Mouse (Mus musculus): Measurements from ENCODE around the gene Nub1.

The Nub1 gene

DNA sequence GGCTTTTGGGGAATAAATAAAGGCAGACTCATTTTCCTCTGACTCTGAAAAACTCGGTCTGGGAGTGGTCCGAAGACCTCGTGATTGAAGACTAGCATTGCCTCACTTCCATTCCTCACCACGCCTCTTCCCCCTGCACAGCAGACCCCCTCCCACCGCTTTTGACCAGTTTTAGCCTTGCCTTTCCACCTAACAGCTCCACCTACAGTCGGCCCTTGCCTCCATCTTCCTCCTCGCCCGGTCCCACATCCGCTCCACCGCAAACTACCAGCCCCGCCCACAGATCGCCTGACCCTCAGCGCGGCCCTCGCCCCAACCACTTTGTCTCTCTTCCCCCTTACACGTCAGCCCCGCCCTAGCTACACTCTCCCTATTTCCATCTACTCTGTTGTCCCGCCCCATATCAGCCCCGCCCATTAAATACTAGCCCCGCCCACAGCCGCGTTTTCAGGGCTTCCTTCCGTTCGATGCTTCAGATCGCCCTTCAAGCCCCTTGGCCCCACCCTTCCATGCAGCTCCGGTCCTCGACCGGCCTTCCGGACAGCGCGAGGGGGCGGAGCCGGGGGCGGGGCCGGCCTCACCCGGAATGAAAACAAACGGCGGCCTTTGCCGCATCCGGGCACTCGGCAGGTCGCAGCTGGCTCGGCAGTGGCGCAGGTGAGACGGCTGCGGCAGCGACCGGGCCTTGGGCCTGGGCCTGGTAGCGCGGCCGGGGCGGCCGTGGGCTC, at the start of gene Nub1:
Gene Nub1, plus strand, starts transcription at position 167 of the 728 bp plus-strand sequence.
- peak; percentile 99 for DNase-seq (ENCODE audit: low read depth, low spot score)

DNA sequence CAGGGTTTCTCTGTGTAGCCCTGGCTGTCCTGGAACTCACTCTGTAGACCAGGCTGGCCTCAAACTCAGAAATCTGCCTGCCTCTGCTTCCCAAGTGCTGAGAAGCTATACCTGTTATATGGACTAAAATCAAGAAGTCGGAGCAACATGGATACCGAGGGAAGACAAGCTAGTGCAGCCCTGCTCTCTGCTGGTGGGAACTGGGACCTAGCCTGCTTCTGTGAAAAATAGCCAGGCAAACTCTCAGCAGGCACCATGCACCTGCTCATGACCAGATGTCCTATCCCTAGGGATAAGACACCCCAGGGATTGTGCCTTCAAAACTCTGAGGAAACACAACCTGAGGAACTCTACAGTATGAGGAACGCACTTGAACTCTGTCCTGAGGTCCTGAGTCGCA, 48.3 kb upstream of the Nub1 start:
- no peak for DNase-seq (ENCODE audit: low read depth, low spot score)

DNA sequence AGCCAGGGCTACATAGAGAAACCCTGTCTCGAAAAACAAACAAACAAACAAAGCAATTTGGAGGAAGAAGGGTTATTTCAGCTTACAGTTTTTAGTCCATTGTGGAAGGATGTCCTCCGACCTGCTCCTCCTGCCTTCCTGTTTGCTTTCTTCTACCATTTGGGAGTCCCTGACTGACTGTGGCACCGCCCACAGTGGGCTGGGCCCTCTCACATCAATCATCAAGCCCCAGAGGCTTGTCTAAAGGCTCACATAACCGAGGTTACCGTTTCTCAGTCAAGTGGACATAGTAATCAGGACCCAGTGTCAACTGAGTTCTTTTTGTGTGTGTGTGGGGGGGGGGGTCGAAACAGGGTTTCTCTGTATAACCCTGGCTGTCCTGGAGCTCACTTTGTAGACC, 47.2 kb upstream of the Nub1 start:
- no peak for DNase-seq (ENCODE audit: low read depth, low spot score)

DNA sequence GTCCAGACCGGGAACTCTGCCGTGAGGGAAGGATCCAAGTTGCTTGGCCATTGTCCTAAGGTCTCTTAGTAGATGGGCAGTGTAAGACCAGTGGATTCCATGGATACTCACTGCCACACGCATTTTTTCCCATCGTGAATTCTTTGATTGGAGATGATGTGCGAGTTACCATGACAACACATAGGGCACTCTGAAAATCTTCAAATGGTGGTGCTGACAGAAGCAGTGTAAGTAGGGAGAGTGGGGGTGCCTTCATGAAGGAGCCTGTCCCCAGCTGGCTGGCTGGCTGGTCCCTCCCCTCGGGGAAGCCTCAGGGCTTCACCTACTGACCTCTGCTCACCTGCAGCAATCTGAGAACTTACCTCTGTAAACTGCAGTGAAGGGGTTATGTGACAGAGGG, 46.3 kb upstream of the Nub1 start:
- no peak for DNase-seq (ENCODE audit: low read depth, low spot score)

DNA sequence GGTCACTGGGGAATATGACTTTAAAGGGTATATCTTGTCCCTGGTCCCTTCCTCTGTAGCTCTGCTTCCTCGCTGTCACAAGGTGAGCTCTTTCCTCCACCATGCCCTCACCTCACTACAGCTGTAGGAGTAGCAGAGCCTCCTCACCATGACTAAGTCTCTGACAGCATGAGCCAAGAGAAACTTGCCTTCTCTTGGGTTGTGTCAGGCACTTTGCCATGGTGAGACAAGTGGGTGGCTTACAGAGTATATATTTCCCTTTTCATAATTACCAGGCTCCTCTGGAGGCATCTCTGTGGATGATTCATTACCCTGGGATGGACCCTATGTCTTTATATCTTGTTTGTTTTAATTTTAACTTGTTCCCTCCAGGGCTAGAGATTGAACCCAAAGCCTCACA, 39.9 kb upstream of the Nub1 start:
- DNase-seq (ENCODE audit: low read depth, low spot score): no peak

DNA sequence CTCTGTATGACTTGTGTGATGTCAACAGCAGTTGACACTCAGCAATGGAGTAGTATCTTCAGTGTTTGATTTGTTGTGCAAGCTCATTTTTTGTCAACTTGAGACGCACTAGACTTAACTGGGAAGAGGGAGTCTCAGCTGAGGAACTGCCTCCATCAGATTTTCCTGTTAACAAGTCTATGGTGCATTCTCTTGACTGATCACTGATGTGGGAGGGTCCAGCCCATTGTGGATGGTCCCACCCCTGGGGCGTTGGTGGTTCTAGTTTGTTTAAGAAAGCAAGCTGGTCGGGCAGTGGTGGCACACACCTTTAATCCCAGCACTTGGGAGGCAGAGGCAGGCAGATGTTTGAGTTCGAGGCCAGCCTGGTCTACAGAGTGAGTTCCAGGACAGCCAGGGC, 36.1 kb upstream of the Nub1 start:
- DNase-seq (ENCODE audit: low read depth, low spot score): no peak

DNA sequence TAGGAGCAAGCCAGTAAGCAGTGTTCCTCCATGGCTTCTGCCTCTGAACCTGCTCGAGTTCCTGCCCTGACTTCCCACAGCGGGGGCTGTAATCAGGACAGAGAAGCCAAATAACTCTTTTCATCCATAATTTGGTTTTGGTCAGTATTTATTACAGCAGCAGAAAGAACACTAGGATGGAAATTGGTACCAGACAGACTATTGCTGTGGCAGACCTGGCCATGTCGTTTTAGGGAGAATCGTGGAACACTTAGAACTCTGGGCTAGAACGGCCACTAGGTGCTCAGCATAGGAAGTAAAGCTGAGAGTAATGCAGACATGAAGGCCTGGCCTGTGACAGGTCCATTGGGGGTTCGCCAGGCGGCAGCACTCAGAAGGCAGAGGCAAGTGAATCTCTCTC, 35.6 kb upstream of the Nub1 start:
- no peak for DNase-seq (ENCODE audit: low read depth, low spot score)

DNA sequence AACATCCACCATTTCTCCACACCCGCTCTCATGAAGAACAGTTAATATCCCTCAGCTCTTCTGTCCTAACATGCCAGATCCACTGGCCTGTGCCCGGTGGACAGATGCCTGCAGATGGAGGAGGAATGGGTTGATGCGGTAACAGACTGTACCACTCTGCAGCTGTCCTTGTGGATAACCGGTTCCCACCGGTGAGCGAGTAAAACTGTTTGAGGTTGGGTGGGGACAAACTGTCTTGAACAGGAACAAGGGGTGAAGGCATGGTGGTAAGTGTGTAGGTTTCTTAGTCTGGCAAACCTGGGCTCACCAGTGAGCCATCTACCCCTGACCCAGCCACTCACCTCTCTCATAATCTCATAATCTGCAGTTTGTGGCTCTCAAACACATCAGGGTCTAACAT, 34.0 kb upstream of the Nub1 start:
- no peak for DNase-seq (ENCODE audit: low read depth, low spot score)

DNA sequence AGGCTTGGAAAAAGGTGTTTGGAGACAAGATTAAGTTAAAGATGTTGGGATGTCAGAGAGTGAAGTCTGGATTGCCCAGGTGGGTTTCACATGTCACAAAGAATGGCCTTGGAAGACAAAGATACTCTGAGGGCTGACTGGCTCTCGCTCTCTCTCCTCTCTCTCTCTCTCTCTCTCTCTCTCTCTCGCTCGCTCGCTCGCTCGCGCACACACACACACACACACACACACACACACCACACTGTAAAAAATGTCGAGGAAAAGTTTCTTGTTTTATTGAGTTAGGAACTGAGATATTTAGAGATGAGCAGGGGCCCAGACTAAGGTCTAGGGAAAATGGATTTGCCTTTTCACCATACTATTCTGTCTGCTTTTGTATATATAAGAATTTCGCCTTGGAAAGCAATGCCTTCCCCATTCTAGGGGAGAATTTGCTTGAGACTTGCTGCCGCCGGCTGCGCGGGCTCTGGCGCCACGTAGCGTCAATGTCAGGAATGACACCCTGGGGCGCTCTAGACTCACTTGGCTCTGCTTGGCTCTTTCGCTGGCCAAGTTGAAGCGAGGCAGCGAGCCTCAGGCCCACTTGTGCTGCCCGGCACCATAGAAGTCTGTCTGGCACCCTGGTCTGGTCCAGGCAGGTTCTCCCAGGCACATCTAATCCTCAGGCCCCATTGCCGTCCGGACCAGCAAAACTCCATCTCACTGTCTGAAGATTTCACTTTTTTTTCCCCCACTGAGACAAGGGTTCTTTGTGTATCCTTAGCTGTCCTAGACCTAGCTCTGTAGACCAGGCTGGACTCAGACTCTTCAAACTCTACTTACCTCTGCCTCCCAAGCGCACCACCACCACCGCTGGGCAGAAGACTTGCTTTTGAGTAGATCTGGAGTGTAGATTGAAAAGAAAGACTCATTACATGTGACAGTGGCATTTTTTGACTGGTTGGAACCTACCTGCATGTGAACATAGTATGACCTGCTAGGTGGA, 33.3 kb upstream of the Nub1 start:
- DNase-seq (ENCODE audit: low read depth, low spot score): peak; percentile 83

DNA sequence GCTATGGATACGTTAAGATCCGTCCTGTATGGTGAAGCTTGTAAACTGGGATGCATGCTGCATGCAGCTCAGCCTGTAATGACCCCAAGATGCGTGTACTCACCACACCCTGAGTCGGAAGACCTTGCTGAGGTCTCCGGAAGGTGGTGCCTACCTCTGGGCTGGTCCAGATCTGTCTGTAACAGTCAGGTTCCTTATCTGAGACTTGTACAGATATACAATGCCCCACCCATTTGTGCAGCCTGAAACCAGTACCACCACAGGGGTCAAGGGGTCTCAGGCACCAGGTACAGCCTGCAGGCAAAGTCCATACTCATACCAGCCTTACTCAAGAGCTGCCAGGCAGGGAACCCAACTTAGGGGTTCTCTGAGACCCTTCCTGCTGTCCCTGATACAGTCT, 32.6 kb upstream of the Nub1 start:
- no peak for DNase-seq (ENCODE audit: low read depth, low spot score)

DNA sequence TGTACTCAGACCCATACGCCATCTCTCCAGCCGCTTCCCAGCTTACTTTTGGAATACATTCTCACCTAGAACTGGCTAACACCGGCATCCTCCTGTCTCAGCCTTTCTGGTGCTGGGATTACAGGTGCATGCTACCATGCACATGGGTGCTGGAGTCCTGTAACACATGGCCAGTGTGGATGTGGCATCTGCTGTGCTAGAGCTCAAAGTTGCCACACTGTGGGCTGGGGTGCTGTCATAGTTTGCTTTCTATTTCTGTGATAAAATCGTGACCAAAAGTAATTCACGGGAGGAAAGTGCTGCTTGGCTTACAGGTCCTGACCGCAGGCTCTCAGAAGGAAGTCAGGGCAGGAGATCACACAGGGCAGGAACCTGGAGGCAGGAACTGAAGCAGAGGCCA, 30.8 kb upstream of the Nub1 start:
- DNase-seq (ENCODE audit: low read depth, low spot score): no peak

DNA sequence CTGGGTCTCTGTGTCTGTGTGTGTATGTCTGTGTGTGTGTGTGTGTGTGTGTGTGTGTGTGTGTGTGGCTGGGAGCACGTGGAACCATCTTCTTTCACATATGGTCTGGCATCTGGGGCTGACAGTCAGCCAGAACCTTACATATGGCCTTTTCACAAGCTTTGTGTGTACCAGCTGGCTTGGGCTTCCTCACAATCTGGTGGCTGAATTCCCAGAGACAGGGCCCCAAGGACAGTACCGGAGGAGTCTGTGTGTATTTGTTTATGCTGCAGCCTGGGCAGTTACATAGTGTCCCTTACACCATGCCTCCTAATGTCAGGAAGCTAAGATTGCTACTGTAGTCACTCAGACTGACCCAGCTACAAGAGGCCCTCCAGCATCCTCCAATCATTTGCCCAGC, 28.2 kb upstream of the Nub1 start:
- no peak for DNase-seq (ENCODE audit: low read depth, low spot score)

DNA sequence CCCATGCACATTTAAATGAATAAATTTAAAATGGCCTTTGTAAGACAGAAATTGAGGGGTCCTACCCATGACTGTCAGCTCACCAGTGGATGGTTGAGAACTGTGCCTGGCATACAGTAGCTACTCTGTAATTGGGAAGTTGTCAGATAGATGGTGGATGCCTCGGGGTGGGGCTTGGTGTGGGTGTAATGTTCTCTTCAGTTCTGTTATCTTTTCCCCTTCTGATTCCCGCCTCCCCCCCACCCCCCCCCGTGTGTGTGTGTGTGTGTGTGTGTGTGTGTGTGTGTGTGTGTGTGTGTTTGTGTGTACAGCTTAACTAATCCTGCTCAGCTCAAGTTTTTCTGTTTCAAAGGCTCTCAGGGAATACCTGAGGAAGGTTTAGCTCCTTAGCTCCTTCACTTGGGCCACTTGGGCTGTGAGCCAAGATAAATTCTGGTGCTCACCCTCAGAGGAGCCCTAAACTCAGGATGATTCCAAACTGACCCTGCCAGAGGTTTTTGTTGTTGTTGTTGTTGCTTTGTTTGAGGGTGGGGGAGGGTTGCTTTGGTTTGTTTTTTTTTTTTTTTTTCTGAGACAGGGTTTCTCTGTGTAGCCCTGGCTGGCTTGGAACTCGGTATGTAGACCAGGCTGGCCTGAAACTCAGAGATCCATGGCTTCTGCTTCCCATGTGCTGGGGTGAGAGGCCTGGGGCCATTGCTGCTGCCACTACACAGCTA, 25.5 kb upstream of the Nub1 start:
- no peak for DNase-seq (ENCODE audit: low read depth, low spot score)

DNA sequence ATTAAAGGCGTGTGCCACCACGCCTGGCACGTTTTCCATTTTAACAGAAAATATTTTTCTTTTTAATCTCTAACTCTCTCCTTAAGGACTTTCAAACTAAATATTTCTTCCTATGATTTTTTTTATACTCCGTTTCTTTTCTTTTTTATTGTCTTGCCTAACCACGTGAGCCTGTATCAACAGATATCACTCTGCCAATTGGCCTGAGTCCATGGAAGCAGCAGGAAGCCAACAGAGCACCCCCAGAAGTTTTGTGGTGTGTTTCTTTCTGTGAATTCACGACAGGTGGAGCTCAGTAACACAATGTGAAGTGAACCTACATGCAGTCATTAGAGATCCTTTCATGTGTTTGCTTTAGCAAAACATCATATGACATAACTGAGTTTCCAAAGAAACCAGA, 23.9 kb upstream of the Nub1 start:
- DNase-seq (ENCODE audit: low read depth, low spot score): no peak

DNA sequence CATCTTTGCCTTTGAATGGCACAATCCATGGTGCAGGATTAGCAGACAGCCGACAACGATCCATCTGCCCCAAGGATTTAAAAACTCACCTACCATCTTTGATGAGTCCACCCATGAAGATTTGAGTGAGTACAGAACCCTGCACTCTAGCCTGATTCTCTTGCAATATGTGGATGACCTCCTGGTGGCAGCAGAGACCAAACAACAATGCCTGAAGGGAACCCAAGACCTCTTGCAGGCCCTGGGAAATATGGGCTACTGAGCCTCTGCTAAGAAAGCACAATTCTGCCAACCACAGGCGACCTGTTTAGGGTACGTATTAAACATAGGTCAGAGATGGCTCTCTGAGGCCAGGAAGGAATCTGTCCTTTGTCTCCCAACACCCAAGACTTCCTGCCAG, 11.1 kb upstream of the Nub1 start:
- peak; percentile 87 for DNase-seq (ENCODE audit: low read depth, low spot score)

DNA sequence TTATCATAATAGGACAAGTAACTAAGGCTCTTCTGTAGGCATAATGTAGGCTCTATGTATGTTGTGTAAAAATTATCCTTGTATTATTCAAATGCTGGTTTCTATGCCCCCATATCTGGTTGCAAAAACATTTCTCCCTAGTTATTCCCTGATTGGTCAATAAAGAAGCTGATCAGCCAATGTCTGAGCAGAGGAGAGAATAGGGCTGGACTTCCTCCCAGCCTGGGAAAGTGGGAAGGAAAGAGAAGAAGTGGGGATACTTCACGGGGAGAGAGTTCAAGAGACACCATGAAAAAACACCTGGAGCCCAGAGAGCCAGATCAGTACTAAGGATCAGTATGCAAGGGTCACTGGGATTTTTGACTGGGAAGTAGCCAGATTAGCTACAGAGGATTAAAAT, 3.9 kb upstream of the Nub1 start:
- no peak for DNase-seq (ENCODE audit: low read depth, low spot score)

DNA sequence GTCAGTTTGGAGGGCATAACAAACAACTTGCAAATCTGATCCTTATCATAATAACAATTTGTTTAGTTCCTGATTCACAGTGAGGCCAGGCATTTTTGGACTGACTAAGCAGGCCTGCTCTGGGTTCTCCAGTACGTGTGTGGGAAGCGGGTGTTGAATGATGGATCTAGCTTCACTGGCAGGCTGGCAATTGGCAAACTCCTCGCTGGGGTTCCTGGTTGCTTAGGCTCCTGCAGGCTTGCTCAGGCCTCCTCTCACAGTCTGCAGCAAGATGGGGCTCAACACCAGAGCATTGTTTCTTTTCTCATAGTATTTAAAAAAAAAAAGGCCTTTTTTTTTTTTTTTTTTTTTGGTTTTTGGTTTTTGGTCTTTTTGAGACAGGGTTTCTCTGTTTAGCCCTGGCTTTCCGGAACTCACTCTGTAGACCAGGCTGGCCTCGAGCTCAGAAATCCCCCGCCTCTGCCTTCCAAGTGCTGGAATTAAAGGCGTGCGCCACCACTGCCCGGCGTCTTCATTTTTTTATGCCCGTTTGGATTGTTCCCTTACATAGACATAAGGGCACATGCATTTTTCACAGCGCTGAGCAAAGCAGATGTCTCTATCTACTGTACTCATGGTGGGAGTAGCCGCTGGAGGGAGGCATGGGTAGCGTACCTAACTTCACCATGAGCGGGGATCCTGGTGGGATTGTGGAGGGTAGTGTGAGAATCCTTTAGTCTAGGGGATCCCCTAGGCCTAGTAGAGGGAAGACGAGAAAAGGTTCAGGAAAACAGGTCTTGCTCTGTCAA, 560 bp upstream of the Nub1 start:
- peak; percentile 59 for DNase-seq (ENCODE audit: low read depth, low spot score)

DNA sequence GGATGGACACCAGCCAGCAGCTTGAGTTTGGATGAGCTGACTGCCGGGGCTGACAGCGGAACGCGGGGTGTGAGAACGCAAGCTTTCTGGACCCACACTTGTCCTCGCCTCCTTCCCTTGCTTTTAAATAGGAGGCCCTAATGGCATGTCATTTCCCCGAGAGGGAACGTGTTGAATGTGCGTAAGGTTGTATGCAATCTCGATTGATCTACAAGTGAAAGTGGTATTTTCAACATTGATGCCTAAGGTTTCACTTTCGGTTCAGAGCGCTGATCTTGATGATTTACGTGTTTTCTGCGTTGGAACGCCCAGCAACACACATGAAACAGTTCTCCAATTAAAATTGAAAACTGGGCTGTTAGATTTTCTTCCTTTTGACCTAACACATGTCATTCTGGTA, 844 bp downstream of the Nub1 start:
- peak; percentile 91 for DNase-seq (ENCODE audit: low read depth, low spot score)

DNA sequence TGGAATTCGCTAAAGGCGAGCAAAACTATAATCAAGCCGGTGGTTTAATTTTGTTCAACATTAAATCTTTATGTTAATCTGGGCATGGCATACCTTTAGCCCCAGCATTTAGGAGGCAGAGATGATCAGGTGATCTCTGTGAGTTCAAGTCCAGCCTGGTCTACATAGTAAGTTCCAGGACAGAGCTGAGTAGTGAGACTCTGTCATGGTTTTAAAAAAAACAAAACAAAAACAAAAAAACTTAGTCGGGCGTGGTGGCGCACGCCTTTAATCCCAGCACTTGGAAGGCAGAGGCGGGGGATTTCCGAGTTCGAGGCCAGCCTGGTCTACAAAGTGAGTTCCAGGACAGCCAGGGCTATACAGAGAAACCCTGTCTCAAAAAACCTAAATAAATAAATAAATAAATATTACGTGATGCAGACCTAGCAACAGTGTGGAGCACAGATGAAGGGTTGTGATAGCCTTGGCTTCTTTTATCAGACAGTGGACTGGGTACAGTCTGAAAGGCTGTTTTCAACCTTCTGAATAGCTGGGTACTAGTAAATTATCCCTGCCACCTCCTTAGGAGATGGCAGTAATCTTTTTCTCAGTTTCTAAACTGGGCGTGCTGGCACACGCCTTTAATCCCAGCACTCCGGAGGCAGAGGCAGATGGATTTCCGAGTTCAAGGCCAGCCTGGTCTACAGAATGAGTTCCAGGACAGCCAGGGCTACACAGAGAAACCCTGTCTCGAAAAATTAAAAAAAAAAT, 1.5 kb downstream of the Nub1 start:
- peak; percentile 57 for DNase-seq (ENCODE audit: low read depth, low spot score)

DNA sequence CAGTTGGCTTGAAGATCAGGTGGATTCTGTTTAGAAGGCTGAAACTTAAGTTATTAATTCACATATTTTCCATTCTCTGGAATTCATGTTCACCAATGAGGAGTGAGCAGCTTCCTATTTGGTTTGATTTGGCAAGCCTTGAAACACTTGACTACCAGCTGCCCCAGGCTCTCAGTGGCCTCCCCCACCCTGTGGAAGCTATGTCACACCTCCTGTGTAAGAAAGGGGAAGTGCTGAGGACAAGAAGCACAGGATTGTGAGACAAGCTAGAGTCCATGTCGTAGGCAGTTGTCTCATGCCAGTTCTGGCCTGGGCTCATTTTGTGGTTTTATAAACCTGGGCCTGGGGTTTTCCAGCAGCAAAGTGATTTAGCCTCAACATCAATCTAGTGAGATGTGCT, 2.4 kb downstream of the Nub1 start:
- peak; percentile 36 for DNase-seq (ENCODE audit: low read depth, low spot score)

DNA sequence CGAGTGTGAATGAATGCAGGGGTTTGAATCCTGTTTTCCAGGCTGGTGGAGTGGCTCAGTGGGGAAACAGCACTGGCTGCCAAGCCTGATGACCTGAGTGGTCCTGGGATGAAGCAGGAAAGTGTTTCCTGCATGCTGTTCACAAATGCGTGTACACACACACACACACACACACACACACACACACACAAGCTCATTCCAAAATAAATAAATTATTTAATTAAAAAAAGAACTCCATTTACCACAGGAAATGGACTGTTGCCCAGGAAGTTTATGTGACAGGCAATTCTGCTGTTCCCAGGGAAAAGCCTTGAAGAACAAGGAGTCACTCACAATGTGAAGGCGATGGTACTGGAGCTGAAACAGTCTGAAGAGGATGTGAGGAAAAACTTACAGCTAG, 11.4 kb downstream of the Nub1 start:
- no peak for DNase-seq (ENCODE audit: low read depth, low spot score)

All from CD4-positive, CD25-positive, alpha-beta regulatory T cell, adult 2 months (primary cell).